Mouse (Mus musculus): ENCODE measurements around the gene Bcr.

DNA sequence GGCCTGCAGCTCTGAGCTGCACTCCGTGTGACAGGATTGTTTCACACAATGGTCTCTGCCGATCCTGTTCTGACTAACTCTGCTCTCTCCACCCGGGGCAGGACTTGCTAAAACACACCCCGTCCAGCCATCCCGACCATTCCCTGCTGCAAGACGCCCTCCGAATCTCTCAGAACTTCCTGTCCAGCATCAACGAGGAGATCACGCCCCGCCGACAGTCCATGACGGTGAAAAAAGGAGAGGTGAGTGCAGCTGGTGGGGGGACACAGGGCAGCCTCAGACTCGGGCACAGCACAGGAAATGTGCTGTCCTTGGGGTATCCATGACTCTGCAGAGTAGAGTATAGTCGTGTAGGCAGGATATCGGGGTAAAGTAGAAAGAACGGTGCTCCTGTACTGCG is 84.8 kb downstream of the Bcr start:
- no peak for TF ChIP-seq CTCF (IDR thresholded peaks at IDR 0.05; ENCODE audit: low read depth, low read length)
- TF ChIP-seq POLR2A (IDR thresholded peaks at IDR 0.05; ENCODE audit: extremely low read depth, insufficient read depth, low read length), result no peak

Measured in liver, adult 2 months (tissue).